Mouse (Mus musculus) cerebellum, adult 2 months (tissue): ENCODE data around the gene Fbxw21.

Experiments used
- CTCF ChIP-seq: fragments of 200-500 bp; IDR thresholded peaks from 2 replicates; pipeline ENCODE4 v1.5.1; 2011; ENCODE audit warnings: low read depth, mild to moderate bottlenecking, control low read depth, low read length, moderate library complexity, borderline replicate concordance; ENCODE audit not compliant: insufficient read depth
- POLR2A ChIP-seq: fragments of 200-500 bp; IDR thresholded peaks from 2 replicates; pipeline ENCODE4 v1.6.1; 2011; ENCODE audit warnings: low read length, control low read depth, borderline replicate concordance; ENCODE audit not compliant: insufficient read depth

DNA sequence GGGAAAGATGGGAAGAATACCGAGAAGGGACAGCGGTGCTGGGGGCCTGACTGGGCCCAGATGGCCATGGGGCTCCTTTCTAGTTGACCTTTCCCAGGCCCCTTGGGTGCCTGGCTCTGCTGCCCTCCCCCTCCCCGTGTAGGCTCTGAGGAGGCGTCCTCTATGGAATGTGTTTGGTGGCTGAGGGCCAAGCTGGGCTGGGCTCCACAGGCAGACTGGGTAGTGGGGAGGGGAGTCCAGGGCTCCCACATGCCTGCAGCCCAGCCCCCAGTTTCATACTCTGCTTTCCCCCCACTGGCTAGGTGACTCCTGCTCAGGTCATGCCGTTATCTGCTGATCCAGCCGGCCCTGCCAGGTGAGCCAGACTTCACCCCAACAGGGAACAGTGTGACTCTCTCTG lies 62.9 kb downstream of the Fbxw21 start:
- TF ChIP-seq CTCF (no peak), POLR2A (no peak)
